Mouse (Mus musculus) stomach, postnatal 0 days (tissue): Measurements from ENCODE around the gene Kalrn.

Source experiments
- CTCF ChIP-seq: IDR thresholded peaks from 2 replicates; pipeline ENCODE4 v1.5.1; 2016; ENCODE audit warnings: antibody characterized with exemption, low read depth, mild to moderate bottlenecking, moderate library complexity
- EP300 ChIP-seq: optimal IDR thresholded peaks from 2 replicates; pipeline ENCODE3; 2016; ENCODE audit warnings: antibody characterized with exemption

- TF ChIP-seq CTCF, result no peak
- no peak for TF ChIP-seq EP300
Measured at GRCm38 (mm10) chr16:34042586-34042985, 530.7 kb downstream of the Kalrn start.
